Mouse (Mus musculus) kidney, adult 11 months (tissue): ENCODE measurements around the gene Zfp583.
"Not testable (repeated sequence)": the region's sequence is repeated elsewhere in the genome, so short reads cannot be mapped to it uniquely, and the experiment has no call there.

Experiments used
- DNase-seq: peaks from one replicate; pipeline ENCODE4 v3.0.0; 2022

Zfp583 gene

DNA sequence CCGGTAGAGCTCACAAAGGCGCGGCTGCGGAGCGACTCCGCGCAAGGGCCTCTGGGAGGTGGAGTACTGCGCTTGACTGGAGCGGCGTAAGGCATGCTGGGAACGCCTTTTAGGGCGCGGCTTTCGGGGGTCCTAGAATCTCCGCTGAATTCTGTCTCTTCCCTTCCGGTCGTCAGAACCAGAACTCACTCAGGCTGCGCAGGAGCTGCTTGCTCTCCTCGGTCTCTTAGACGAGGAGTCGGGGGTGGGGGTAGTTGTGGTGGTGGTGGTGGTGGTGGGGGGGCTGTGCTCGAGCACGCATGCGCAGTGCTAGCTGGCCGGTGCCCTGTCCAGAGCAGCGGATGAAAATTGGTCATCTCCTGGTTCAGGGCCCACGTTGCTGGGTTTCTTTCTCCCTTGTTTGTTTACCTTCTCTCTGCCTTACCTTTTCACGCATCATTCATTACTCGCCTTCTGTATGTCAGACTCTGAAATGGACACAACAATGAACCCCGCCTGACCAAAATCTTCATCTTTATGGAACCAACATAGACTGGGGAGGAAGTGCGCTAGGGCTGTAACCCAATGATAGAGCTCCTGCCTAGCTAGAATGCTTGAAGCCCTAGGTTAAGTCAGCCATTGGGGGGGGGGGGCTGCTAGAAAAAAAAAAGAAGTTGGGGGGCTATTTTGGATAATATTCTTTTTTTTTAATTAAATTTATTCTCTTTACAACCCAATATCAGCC lies at the start of gene Zfp583:
Gene Zfp583 (minus strand): TSS at position 53 of the 724 bp plus-strand sequence.
- DNase-seq = peak; percentile 75

DNA sequence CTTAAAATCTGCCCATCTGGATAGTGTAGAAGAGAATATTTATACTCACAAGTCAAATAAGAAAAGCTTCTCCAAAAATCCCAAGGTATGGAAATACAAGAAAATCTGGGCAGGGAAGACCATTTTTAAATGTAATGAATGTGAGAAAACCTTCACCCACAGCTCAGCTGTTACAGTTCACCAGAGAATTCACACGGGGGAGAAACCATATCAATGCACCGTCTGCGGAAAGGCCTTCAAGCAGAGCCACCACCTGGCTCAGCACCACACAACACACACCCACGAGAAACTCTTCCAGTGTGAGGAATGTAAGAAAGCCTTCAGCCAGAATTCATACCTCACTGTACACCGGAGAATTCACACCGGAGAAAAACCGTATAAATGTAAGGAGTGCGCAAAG lies 47.4 kb upstream of the Zfp583 start:
- no peak for DNase-seq

DNA sequence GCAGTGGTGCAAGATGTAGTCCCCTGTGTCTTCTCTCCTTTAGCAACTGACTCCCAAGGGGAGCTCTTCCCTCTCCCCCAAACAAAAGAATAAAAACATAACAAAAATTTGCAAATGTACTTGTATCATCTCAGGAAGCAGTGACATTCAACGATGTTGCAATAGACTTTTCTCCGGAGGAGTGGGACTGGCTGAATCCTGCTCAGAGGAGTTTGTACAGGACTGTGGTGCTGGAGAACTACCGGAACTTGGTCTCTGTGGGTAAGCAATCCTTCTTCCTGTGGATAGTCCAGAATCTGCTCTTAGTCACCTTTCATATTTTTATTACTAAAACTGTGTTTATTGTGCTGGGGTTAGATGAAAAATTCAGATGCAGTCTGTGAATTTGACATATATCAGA lies 41.9 kb upstream of the Zfp583 start:
- DNase-seq = no peak

DNA sequence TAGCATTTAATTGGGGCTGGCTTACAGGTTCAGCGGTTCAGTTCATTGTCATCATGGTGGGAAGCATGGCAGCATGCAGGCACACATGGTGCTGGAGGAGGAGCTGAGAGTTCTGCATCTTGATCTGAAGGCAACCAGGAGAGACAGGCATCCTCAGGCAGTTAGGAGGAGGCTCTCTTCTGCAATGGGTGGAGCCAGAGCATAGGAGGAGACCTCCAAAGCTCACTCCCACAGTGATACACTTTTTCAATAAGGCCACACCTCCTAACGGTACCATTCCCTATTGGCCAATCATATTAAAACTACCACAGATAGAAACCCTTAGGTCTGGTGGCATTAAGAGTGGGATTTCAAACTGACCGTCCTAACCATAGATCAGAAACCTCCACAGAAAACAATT lies 38.4 kb upstream of the Zfp583 start:
- DNase-seq = no peak

DNA sequence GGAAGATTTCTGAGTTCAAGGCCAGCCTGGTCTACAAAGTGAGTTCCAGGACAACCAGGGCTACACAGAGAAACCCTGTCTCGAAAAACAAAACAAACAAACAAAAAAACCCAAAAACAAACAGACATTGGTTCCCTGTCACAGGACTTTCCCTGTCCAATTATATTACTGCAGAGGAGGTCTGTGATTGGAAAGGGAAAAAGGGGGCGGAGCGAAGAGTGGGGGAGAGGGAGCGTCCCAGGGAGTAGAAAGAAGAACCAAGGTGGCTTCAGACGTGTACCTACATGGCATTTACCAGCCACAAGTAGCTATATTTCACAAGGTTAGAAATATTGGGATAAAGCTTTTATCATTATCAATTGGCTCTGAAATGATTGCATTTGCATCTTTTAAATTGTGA lies 37.1 kb upstream of the Zfp583 start:
- not testable (repeated sequence) for DNase-seq

DNA sequence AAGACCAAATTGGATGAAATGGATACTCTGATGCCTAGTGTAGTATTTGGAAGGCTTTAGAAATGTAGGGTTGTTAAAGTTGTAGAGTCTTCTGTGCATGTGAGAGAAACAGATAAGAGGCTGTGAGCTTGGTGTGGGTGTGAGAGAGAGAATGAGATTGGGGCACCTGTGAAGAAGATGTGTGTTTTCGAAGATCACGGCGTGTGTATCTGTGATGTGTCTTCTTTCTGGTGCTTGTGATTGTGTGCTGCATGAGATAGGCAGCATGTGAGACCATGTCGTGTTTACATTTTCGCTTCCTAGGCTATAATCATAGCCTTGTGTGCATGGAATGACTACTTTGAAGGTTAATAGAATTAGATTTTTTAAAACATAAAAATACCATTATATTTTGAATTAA lies 36.1 kb upstream of the Zfp583 start:
- DNase-seq = no peak

DNA sequence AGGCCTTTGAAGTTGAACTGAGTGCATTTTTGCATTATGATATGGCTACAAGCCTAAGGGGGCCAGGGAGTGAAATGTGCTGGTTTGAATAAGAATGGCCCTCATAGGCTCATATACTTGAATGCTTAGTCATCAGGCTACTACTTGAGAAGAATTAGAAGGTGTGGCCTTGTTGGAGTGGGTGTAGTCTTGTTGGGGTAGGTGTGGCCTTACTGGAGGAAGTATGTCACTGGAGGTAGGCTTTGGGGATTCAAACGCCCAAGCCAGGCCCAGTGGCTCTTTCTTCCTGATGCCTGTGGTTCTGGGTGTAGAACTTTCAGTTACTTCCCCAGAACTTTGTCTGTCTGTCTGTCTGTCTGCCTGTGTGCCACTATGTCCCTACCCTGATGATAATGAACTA lies 33.7 kb upstream of the Zfp583 start:
- DNase-seq = no peak

DNA sequence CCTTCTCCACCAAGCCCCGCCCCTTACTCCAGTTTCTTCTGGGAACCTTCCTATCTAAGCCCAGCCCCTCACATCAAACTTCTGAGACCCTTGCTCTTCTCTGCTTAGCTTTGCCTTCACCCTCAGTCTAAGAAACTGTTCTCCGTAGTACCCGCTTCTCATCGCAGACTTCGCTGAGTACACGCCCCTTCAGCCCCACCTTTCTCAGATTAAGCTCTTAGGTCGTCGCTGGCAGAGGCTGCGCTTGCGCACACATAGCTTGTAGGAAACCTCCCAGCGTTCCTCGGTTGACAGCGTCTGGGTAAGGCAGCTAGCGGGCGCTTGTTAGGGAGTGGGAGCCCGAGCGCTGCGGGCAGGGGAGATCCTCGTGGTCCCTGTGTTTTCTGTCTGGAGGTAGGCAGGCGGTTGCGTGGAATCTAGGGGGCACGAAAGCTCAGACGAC lies 32.0 kb upstream of the Zfp583 start, which contains the start of gene Zfp78:
Gene Zfp78 (plus strand): TSS at position 234 of the 442 bp plus-strand sequence.
- DNase-seq = no peak

DNA sequence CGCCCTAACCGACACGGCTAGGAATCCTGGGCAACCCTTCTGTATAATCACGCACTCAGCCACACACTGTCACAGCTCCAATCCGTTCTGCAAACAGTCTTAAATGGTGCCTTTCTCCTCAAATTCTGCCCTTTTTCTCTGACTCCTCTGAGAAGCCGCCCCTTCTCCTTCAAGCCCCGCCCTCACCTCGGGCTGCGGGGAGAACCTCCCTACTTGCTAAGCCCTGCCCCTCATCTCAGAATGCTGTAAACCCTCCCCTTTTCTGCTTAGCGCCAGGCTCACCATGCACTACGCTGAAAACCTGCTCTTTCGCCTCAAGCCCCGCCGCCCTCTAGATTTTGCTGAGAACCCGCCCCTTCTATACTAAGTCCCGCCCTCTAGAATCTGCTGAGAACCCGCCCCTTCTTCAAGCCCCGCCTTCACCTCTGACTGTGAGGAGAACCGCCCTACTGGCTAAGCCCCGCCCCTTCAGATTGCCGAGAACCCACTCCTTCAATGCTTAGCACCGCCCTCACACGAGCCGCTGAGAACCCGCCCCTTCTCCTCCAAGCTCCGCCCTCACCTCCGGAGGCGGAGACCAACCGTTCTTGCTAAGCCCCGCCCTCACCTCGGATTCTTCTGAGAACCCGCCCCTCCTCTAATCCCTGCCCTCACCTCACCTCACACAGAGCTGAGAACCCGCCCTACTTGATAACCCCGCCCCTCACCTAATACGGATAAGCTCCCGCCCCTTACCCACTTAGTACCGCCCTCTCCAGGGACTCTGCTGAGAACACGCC lies 31.4 kb upstream of the Zfp583 start:
- DNase-seq = peak; percentile 99

DNA sequence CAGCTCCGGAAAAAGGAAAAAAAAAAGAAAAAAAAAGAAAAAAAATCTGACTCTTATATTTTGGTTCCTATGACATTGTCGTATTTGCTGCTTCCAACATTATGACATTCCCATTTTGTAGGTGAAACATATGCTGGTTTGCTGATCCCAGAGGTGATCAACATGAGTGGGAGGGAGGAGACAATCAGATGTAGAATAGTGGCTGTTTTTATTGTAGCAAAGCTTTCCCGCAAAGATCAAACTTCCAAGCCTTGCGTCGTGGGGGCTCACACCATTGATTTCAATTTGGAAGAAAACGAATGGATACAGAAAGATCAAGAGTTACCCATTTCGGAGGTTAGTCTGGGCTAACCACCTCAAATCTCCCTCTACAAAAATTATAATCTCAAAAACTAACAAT lies 30.7 kb upstream of the Zfp583 start:
- DNase-seq = no peak

DNA sequence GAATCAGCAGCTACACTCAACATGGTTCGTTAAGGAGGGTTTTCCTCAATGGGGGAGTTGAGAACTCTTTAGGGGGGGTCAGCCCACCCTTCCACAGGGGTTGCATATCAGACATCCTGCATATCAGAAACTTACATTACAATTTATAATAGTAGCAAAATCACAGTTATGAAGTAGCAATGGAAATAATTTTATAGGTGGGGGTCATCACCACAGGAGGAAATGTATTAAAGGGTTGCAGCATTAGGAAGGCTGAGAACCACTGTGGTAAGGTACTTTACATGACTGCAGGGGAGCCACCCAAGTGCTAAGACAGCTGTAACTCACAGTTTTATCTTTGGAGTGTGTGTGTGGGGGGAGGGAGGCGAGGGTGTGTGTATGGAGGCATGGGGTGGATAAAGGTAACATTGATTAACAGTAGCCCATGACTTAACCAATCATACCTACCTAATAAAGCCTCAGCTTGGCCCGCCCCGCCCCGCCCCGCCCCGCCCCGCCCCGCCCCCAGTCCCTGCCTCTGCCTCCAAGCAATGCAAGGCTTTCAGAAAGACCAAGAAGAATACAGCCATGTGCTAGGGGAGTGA lies 29.5 kb upstream of the Zfp583 start:
- no peak for DNase-seq

DNA sequence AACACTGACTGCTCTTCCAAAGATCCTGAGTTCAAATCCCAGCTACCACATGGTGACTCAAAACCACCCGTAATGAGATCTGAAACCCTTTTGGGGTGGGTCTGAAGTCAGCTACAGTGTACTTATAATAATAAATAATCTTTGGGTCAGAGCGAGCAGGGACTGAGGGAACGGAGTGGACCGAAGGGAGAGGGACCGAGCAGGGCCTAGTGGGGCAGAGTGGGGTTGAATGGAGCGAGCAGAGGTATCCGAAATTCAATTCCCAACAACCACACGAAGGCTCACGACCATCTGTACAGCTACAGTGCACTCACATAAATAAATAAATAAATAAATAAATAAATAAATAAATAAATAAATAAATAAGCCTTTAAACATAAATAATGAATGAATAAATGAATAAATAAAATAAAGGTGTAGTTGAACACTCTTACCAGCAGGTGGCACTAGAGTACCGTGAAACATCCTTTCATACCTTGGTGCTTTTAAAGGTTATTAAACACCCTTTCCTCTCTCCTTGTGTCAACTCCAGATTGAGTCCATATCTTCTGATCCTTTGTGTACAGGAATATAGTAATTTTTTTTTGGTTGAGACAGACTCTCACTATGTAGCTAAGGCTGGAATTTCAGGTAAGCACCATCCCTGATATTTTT lies 28.0 kb upstream of the Zfp583 start:
- no peak for DNase-seq

DNA sequence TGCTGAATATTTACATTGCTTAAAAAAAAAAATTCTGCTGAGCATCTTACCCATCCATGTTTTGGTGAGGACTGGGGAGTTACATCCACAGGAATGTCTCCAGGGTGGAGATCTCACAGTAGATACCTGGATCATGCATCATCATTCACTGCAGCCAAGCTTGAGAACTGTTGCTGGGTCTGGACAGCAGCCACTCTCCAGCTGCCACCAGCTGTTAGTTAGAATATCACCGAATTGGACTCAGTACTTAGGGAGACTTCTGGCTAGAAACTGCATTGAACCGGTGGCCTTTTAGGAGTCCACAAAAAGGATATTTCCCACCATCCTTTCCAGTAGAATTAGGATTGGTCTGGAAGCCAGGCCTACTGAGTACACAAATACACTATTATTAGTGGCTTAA lies 27.0 kb upstream of the Zfp583 start:
- no peak for DNase-seq

DNA sequence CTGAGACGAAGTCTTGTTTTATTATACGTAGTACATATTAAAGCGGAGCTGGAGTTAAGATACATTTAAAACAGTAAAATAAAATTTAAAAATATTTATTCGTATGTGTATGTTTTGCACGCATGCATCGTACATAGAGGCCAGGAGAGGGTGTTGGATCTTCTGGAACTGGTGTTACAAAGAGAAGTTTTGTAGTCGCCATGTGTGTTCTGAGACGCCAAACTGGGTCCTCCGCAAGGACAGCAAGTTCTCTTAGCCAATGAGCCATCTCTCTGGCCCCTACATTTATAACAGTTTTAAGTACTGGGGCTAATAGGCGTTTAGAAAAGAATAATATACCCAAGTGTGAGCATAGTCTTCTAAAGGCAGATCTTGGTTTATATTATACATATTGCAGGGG lies 13.0 kb upstream of the Zfp583 start:
- no peak for DNase-seq

DNA sequence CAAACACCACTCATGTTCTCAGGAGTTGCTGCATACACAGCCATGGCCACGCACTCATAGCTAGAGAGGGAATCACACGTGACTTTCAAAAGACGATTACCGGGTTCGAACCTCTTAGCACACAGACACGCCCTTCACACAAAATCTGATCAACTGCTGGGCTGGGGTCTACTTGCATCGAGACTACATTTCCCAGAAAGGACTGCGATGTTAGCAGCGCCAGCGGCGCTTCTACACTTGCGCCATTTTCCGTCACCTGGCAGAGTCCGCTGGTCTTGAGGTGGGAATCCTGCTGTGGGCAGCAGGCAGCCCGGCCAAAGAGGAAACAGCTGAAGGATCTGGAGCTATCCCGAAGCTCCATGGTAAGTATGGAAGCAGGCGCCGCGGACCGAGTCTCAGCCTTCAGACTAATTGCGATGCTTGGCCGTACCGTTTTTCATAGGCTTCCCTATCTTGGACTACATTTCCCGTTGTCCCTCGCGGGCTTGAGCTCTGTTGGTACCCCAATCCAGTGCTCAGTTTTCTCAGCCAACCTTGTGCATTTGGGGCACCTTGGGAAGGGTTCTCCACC lies 12.5 kb upstream of the Zfp583 start, which contains the start of gene Gm3854:
Gene Gm3854 (plus strand): TSS at position 259 of the 571 bp plus-strand sequence.
- DNase-seq = peak; percentile 59

DNA sequence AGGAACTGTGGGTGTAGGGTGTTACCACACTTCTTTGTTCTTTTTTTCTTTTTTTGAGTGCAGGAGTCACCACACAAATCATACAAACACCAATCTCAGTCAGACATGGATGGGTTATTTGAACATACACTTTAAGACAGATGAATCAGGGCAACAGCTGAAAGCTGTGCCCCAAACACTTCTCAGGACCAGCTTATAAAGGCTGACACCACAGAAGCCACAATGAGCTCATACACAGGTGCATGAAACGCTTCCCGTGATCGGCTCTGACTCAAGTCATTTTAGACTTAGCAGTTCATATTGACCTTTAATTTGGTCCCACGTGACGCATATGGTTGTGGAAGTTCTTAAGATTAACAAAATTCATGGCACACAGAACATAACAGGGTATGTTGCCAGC lies 8.8 kb upstream of the Zfp583 start:
- DNase-seq = no peak

DNA sequence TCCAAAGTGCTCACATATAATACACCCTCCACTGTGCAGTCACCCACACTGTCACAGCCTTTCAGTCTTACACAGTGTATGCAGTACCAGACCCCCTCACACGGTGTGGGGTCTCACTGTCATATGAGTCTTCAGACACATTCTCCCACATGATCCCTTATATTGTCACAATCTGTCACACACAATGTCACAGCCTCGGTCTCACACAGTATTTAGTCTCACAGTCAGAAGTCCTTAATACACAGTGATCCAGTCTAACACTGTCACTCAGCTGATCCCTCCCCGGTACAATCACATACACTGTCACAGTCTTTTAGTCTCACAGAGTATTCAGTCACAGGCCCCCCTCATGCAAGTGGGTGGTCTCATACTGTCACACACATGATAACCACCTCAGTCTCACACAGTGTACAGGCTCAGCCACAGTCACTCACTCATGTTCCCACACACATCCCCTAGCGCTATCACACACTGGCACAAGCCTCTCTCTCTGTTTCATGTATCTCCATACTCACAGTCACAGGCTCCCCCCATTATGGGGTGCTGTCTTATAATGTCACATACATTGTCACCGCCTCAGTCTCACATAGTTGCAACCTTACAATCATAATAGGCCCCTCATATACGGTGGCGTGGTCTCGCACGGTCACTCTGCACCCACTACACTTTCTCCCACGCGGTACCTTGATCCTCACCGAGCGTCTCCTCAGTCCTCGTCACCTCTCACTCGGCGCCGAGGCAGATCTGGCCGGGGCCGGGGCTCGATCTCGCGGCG lies 440 bp downstream of the Zfp583 start:
- DNase-seq = no peak

DNA sequence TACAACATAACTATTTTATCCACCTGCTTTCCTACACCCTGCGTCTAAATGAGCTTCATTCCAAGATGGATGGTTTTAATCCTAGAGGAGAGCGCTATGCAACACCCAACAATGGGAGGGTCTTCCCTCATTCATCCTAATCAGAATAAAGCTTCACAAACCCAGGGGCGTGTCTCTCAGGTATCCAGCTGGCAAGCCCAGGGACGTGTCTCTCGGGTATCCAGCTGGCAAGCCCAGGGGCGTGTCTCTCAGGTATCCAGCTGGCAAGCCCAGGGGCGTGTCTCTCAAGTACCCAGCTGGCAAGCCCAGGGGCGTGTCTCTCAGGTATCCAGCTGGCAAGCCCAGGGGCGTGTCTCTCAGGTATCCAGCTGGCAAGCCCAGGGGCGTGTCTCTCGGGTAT lies 30.3 kb downstream of the Zfp583 start:
- DNase-seq = not testable (repeated sequence)

DNA sequence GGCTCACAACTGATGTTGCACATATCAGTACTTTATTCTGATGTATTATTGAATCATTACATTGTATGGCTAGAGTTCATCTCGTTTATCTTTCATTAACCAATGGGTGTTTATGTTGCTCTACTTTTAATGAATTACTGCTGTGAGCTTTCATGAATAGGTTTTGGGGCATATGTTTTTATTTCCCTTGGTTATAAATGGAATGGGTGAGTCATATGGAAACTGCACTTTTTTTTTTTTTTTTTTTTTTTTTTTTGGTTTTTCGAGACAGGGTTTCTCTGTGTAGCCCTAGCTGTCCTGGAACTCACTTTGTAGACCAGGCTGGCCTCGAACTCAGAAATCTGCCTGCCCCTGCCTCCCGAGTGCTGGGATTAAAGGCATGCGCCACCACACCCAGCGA lies 40.0 kb downstream of the Zfp583 start:
- not testable (repeated sequence) for DNase-seq

DNA sequence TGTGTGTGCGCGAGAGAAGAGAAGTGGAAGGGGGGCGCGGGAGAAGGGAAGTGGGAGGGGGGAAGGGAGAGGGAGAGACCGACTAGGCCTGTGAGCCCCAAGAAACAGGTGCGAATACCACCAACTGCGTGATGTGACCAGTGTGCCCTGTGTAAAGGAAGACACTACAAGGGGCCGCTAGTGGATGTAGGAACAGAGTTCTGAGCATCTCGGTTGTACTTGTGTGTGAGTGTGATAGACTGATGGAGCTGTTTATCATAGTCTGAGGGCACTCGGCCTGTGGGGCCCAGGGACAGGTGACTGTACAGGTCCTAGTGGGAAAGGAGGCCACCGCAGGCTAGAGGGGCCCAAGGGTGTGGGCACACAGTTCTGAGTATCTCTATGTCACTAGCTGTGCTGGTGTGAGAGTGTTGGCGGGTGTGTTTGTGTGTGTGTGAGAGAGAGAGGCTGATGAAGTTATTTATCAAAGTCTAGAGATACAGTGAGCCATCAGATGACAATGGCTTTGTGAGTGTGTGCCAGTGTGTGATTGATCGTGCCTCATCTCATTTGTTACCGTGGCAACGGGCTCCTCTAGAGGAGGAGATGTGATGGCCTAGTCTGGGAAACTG lies 44.1 kb downstream of the Zfp583 start:
- peak; percentile 8 for DNase-seq

DNA sequence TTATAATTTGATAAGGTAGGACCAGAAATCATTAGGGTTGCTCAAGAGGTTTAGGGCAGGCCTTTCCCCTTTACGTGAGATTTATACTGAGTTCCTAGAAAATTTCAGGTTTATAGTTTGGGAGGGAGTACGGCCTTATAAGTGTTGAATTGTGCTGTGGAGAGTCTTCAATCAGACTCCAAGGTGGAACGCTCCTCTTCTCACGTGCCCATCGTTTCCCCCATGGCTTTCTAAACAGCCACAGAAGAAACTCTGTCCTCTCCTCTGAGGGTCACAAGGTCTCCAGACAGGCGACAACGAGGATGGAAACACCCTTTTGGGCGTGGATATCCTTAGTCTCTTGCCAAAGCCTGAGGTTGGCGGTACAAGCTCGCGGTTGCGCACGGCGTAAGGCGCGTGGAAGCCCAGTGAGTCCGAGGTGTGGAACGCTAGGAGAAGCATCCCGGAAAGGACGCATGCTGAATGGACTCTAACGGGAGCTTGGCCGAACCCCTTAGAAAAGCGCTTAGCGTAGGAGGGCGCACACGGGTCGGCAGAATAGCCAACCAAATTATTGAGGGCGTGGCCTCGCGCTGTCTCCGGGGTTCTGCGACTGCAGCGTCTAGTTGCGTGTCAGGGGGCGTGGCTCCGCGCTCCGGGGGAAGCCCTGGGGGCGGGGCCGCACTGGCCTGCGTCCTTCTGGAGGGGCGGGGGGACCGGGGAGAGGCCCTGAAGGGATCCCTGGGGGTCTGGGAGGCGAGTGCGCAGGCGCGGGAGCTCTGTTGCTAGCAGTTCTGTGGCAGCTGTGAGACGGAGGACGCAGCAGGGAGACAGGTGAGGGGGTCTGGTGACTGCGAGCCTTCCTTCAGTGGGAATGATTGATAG lies 45.0 kb downstream of the Zfp583 start, which contains the start of gene Zfp667:
Gene Zfp667 (plus strand): TSS at position 738 of the 864 bp plus-strand sequence.
- DNase-seq = peak; percentile 93
